Mouse (Mus musculus) heart, embryonic 11.5 days (tissue): Measurements from ENCODE around the gene Rasip1. TPM values are rescaled to one million over a fixed set of nuclear protein-coding genes. Genes with fewer than 3 reads are reported as not detected.

ENCODE experiments used
- ATAC-seq: fragments of 200-750 bp; cut with Nextera tagmentation; replicated peaks from 2 replicates; pipeline ENCODE4 v1.8.0; 2017; ENCODE audit warnings: moderate library complexity; ENCODE audit not compliant: insufficient number of reproducible peaks, low FRiP score, low TSS enrichment
- H3K27ac ChIP-seq: fragments of 300-500 bp; sonication (generic); 2 replicates; pipeline ENCODE4 v1.5.1; 2014; ENCODE audit warnings: mild to moderate bottlenecking, low read depth, low read length
- H3K27me3 ChIP-seq: fragments of 300-500 bp; sonication (generic); 2 replicates; pipeline ENCODE4 v1.6.1; 2014; ENCODE audit warnings: mild to moderate bottlenecking, low read length, mixed read lengths; ENCODE audit not compliant: control insufficient read depth, insufficient read depth
- H3K36me3 ChIP-seq: fragments of 300-500 bp; sonication (generic); 2 replicates; pipeline ENCODE4 v1.6.1; 2014; ENCODE audit warnings: mild to moderate bottlenecking, low read length, moderate library complexity, mixed read lengths; ENCODE audit not compliant: control insufficient read depth, insufficient read depth
- H3K4me1 ChIP-seq: fragments of 300-500 bp; sonication (generic); 2 replicates; pipeline ENCODE4 v1.6.1; 2014; ENCODE audit warnings: low read length; ENCODE audit not compliant: control insufficient read depth, insufficient read depth
- H3K4me2 ChIP-seq: fragments of 300-500 bp; sonication (generic); 2 replicates; pipeline ENCODE4 v1.6.1; 2014; ENCODE audit warnings: mild to moderate bottlenecking, moderate library complexity
- H3K4me3 ChIP-seq: fragments of 300-500 bp; sonication (generic); 2 replicates; pipeline ENCODE4 v1.5.1; 2014; ENCODE audit warnings: low read depth, low read length
- H3K9ac ChIP-seq: fragments of 300-500 bp; sonication (generic); 2 replicates; pipeline ENCODE4 v1.6.1; 2014; ENCODE audit warnings: mild to moderate bottlenecking, low read depth, low read length, moderate library complexity
- H3K9me3 ChIP-seq: fragments of 300-500 bp; sonication (generic); replicated peaks from 2 replicates; pipeline ENCODE4 v1.6.1; 2016; ENCODE audit warnings: low read length; ENCODE audit not compliant: control insufficient read depth
- WGBS: fragments of 180-500 bp; shearing (Covaris S2); extraction: QIAGEN DNeasy Blood & Tissue Kit; methylation state at CpG from one replicate; pipeline ENCODE4 v1.1.7; 2014; ENCODE audit not compliant: insufficient replicate concordance; 5-methylcytosine and 5-hydroxymethylcytosine counted together
- polyA plus RNA-seq: library from polyadenylated mRNA; unstranded; fragments of >200 nt; fragmentation: Nextera tagmentation; extraction: Ambion mirVana; gene quantifications from 2 replicates; pipeline ENCODE4 v1.2.1, GENCODE M21; 2014

Gene Rasip1
- polyA plus RNA-seq, 1 experiment from 2014 or later, result 14.5 TPM

DNA sequence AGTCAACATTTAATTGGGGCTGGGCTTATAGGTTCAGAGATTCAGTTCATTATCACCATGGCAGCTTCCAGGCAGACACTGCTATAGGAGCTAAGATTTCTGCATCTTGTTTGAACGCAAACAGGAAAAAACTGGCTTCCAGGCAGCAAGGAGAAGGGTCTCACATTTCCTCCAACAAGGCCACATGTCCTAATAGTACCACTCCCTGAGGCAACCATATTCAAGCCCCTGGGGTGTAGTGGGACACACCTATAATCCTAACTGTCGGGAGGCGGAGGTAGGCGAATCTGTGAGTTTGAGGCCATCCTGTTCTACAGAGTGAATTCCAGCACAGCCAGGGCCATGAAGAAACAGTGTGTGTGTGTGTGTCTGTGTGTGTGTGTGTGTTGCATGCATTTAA lies 32.1 kb upstream of the Rasip1 start:
- peaks cover 14% of the 10 kb centered on the region for H3K4me1 ChIP-seq
- no peaks in the 10 kb centered on the region for H3K27me3 ChIP-seq
- no peaks in the 10 kb centered on the region for H3K36me3 ChIP-seq
- H3K9ac ChIP-seq, result no peak overlapping the region
- no peak overlapping the region for H3K4me2 ChIP-seq
- H3K9me3 ChIP-seq, result no peaks in the 10 kb centered on the region
- no peak overlapping the region for H3K27ac ChIP-seq
- no peak overlapping the region for H3K4me3 ChIP-seq
- 85% methylated on average over 4 of the region's 4 CpGs for WGBS
- ATAC-seq, result no peak

- no peak for ATAC-seq
- Histone ChIP-seq H3K4me1 (peaks cover 14% of the 10 kb centered on the region), H3K9ac (no peak overlapping the region), H3K4me3 (no peak overlapping the region), H3K27me3 (no peaks in the 10 kb centered on the region), H3K9me3 (no peaks in the 10 kb centered on the region), H3K36me3 (no peaks in the 10 kb centered on the region), H3K27ac (no peak overlapping the region), H3K4me2 (no peak overlapping the region)
- WGBS, result 31% methylated on average over 1 of the region's 1 CpGs
Measured at GRCm38 (mm10) chr7:45596107-45596506, 31.2 kb upstream of the Rasip1 start.

DNA sequence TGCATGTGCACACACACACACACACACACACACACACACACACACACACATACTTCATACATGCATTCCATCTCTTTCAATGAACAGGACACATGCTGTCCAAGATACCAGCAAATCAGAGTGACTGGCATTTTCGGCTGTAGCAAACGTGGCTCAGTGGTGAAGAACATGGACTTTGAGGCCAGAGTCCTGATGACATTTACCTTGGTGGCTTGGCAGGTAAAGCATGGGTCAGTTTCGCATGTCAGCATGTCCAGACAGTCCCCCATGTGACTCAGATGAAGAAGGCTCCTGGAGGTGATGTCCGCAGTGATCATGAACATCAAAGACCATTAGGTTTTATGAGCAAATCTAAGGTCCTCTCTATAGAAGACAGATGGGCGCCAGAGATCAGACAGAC lies 30.3 kb upstream of the Rasip1 start:
- H3K27me3 ChIP-seq, result no peaks in the 10 kb centered on the region
- peaks cover 14% of the 10 kb centered on the region for H3K4me1 ChIP-seq
- no peaks in the 10 kb centered on the region for H3K9me3 ChIP-seq
- H3K36me3 ChIP-seq, result no peaks in the 10 kb centered on the region
- H3K9ac ChIP-seq, result no peak overlapping the region
- WGBS, result 81% methylated on average over 5 of the region's 5 CpGs
- no peak overlapping the region for H3K4me2 ChIP-seq
- ATAC-seq, result no peak
- H3K4me3 ChIP-seq, result no peak overlapping the region
- no peak overlapping the region for H3K27ac ChIP-seq

DNA sequence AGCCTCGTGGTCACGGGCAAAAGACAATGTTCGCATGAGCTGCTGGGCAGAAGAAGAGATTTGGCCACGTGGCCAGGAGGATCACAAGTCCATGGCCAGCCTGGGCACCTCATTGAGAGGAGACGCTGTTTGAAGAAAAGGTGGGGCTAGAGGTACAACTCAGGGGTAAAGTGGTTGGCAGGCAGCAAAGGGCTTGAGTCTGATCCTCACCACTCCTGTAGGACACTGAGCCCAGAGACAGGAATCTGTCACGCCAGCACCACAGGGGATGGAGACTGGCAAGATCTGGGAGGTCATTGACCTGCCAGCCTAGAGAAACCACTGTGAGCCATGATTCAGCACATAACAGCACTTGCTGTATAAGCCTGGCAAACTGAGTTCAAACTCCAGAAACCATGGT lies 29.8 kb upstream of the Rasip1 start:
- ATAC-seq, result no peak
- Histone ChIP-seq H3K4me1 (peaks cover 14% of the 10 kb centered on the region), H3K27ac (no peak overlapping the region), H3K4me3 (no peak overlapping the region), H3K36me3 (no peaks in the 10 kb centered on the region), H3K9me3 (no peaks in the 10 kb centered on the region), H3K4me2 (no peak overlapping the region), H3K27me3 (no peaks in the 10 kb centered on the region), H3K9ac (no peak overlapping the region)
- 93% methylated on average over 6 of the region's 6 CpGs for WGBS

GRCm38 (mm10) chr7:45598960-45599879 lies 28.1 kb upstream of the Rasip1 start:
- ATAC-seq, result 0 out of 2 replicates have a peak, but pooled peaks have one; percentile 39
- no peaks in the 10 kb centered on the region for H3K9me3 ChIP-seq
- no peak overlapping the region; the same call in 1 of the 2 replicates for H3K4me3 ChIP-seq
- no peak overlapping the region for H3K27ac ChIP-seq
- H3K27me3 ChIP-seq, result no peaks in the 10 kb centered on the region
- H3K9ac ChIP-seq, result no peak overlapping the region
- H3K36me3 ChIP-seq, result no peaks in the 10 kb centered on the region
- H3K4me2 ChIP-seq, result peak overlapping the region; percentile 38
- 36% methylated on average over 18 of the region's 18 CpGs for WGBS
- H3K4me1 ChIP-seq, result peaks cover 14% of the 10 kb centered on the region

DNA sequence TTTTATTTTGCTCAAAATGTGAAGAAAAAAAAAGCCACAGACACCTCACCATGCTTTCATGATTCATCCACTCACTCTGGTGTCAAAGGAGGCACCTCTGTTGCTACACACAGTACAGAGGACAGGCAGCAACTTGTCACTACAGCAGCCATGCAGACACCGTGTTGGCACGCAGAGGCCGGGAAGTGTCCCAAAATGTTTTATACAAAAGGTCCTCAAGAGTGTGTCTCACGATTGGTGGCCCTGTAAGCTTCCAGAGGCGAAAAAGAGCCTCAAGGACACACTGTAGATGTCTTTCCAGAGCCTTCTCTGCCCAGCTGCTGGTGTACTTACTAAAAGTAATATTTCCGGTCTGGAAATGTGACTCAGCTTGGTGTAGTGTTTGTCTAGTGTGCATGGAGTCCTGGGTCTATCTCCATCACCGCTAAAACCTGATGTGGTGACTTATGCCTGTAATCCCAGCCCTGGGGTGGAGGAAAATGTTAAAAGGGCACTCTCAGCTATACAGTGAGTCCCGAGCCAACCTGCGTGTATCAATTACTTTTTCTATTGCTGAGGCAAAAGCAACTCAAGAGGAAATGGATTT lies 21.5 kb upstream of the Rasip1 start:
- Histone ChIP-seq H3K27ac (no peak overlapping the region), H3K27me3 (no peaks in the 10 kb centered on the region), H3K36me3 (no peaks in the 10 kb centered on the region), H3K9ac (no peak overlapping the region), H3K4me2 (no peak overlapping the region), H3K4me1 (no peaks in the 10 kb centered on the region), H3K4me3 (no peak overlapping the region), H3K9me3 (no peaks in the 10 kb centered on the region)
- ATAC-seq, result no peak
- WGBS, result 74% methylated on average over 9 of the region's 9 CpGs

DNA sequence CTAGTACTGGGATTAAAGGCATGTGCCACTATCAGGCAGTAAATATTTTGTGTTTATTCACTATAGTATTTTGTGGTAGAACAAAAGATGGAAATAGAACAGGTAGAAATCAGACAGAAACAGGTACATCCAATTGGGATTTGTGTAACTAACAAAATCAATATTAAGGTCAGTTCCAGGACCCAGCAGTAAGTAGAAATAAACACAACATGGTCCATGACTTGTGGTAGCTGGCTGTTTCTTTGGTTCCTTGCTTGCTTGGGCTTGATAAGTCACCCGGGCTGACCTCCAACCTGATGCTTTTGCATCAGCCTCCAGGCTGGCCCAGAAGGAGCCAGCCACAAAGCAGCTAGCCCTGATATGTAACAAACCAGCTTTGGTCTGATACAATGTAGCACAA lies 17.8 kb upstream of the Rasip1 start:
- Histone ChIP-seq H3K4me3 (no peak overlapping the region), H3K27me3 (no peaks in the 10 kb centered on the region; the same call in 1 of the 2 replicates), H3K9ac (no peak overlapping the region), H3K36me3 (no peaks in the 10 kb centered on the region), H3K4me1 (no peaks in the 10 kb centered on the region), H3K4me2 (no peak overlapping the region), H3K9me3 (no peaks in the 10 kb centered on the region), H3K27ac (no peak overlapping the region)
- 50% methylated on average over 1 of the region's 1 CpGs for WGBS
- no peak for ATAC-seq

DNA sequence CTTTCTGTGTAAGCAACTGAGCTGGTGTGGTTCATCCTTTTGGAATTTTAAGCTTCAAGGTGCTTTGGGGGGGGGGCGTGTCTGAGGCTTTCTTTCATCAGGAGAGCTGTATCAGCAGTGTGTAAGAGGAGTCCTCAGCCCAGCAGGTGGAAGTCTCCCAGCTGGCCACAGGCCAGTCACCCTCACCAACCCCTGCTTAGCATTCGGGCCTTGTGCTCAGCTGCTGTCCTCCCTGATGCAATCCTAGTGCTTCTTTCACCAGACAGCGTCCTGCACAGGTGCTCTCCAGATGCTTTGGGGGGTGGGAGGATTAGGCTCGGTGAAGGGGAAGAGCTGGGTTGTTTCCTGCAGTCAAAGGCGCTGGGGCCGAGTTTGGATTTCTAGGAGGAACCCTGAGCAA lies 11.0 kb upstream of the Rasip1 start:
- no peak overlapping the region for H3K9ac ChIP-seq
- ATAC-seq, result no peak

More for the DNA sequence above, 11.0 kb upstream of the Rasip1 start:
- Histone ChIP-seq H3K27ac (no peak overlapping the region), H3K9me3 (no peaks in the 10 kb centered on the region), H3K4me2 (no peak overlapping the region), H3K4me3 (no peak overlapping the region), H3K4me1 (0 out of 2 replicates have a peak, but pooled peaks cover 3% of the 10 kb centered on the region), H3K36me3 (no peaks in the 10 kb centered on the region), H3K27me3 (peaks cover 49% of the 10 kb centered on the region)
- 22% methylated on average over 6 of the region's 6 CpGs for WGBS
